Mouse (Mus musculus) lung, postnatal 36 days (tissue): ENCODE measurements around the gene Dstyk.
A peak's percentile ranks its signal among the peaks of the same experiment; 100 is the strongest.

Source experiments
- DNase-seq: peaks from one replicate; pipeline ENCODE4 v3.0.0; 2022; ENCODE audit warnings: mixed read lengths

Gene Dstyk

DNA sequence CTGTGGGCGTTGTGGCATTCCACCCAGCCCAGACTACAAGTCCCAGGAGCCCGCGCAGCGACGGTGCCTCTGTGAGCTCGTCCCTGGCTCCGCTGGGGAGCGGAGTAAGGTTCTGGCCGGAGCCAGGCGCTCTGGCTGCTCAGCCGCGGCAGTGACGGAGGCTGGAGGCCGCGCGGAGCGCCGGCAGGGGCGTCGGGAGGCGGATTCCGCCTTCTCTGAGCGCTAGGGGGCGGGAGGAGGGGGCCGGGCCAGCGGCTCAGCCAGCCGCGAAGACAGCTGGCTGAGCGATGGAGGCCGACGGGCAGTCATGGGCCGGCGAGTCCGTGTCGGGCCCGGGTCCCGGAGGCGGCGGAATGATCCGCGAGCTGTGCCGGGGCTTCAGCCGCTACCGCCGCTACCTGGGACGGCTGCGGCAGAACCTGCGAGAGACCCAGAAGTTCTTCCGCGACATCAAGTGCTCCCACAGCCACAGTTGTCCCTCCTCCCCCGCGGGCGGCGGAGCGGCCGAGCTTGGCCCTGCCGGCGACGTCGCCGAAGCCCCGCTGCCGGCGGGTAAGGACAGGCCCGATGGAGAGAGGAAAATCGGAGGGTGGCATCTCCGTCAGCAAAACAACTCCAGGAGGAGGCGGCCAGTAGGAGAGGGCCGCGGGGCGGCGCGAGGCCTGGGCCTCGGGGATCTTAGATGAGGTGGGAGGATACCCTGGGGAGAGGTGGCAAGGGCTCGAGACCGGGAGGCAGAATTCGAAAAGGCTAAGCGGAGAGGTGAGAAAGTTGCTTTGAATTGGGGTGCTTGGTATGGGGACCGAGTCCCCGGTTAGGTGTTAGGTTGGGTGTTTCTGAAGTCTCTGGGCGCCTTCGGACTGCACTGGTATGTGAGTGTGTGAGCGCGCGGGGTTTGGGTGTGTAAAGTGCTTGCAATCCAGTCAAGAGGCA is at the start of gene Dstyk:
Dstyk (plus strand) TSS at position 237 of the 933 bp plus-strand sequence.
- peak; percentile 96 for DNase-seq

DNA sequence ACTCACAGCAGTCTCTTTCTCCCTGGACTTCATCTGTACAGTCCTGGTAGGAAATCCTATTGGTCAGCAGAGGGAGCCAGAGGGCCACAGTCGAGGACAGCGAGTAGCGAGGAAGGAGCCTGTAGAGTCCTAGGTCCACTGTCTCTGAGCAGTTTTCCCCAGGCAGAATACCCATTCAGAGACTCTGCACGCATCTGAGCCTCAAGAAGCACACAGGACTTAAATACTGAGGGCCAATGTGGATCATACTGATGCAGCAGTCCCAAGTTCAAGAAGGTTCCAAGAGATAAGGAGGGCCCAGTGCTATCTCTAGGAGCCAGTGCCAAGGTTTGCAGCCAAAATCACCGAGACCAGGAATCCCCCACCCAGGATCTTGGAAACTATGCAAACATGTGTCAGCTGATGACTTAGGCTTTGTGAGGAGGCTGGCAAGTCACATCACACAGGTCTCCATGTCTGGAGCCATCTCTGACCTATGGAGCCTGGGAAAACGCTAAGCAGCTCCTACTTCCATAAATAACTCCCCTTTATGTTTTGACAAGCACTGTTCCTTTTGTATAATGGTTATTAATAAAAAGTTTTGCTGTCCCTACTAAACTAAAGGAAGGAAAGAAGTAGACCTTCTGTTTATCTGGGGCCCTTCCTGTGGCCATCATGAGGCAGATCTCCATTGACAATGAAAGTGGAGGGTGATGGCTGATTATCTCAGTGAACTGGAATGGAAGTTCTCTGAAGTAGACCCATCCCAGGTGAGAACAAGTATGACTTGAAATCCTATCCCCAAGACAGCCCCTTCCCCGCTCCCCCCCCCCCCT is 49.5 kb upstream of the Dstyk start:
- DNase-seq: peak; percentile 96

GRCm38 (mm10) chr1:132370681-132371173 is 46.6 kb upstream of the Dstyk start:
- peak; percentile 71 for DNase-seq

GRCm38 (mm10) chr1:132371298-132372081 is 45.9 kb upstream of the Dstyk start:
- DNase-seq: peak; percentile 57

GRCm38 (mm10) chr1:132372354-132372753 is 45.0 kb upstream of the Dstyk start:
- no peak for DNase-seq

GRCm38 (mm10) chr1:132372896-132373534 is 44.3 kb upstream of the Dstyk start:
- no peak for DNase-seq

- DNase-seq: peak; percentile 88
These were observed 43.0 kb upstream of the Dstyk start for GRCm38 (mm10) chr1:132374140-132374872.

GRCm38 (mm10) chr1:132374873-132375244 is 42.5 kb upstream of the Dstyk start:
- DNase-seq: no peak

DNA sequence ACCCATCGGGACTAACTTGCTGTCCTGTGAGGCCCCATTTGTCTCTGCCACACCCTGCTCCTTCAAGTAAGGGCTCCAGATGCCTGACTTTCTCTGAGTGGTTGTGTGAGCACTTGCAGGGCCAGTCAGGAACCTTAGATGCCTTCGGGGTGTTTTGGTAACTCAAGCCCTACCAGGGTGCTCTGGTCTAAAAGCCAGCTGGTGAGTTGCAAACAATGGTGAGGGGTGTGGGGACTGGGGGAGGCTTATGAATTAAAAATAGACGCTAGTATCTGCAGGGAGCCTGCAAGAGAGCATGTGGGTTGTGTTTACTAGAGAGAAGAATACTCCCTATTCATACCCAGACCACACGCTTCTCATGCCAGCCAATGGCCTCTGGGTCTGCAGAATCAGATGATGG is 42.1 kb upstream of the Dstyk start:
- DNase-seq: no peak

- no peak for DNase-seq
These were observed 40.9 kb upstream of the Dstyk start for GRCm38 (mm10) chr1:132376211-132377054.

DNA sequence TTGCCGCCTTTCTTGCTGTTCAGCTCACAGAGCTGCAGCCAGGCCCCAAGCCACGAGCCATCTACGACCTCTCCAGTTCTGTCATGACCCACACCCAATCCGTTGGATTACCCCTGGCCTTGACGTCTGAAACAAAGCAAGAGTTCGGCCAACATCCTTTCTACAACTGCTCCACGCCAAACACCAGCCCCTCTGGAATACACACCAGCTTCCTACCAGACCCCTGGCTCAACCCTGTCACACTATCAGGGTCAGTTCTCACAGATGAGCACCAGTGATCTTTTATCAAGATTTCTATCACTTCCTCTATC is 40.3 kb upstream of the Dstyk start:
- peak; percentile 76 for DNase-seq

DNA sequence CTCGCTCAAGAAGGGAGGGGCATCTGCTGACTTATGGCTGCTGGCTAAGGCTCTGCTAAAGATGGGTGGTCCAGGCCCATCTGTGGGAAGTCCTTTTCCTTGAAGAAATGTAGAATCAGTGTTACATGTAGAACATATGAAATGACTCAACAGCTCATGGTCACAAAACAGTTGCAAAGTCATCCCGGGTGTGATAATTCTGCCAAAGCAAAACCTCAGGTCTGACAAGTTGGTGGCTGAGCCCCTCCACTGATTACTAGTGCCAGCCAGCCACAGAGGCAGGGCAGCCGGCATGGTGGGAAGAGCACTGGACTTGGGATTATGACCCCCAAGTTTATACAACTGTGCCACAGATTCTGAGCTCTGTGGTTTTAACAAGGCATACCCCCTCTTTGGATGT is 39.5 kb upstream of the Dstyk start:
- DNase-seq: no peak

DNA sequence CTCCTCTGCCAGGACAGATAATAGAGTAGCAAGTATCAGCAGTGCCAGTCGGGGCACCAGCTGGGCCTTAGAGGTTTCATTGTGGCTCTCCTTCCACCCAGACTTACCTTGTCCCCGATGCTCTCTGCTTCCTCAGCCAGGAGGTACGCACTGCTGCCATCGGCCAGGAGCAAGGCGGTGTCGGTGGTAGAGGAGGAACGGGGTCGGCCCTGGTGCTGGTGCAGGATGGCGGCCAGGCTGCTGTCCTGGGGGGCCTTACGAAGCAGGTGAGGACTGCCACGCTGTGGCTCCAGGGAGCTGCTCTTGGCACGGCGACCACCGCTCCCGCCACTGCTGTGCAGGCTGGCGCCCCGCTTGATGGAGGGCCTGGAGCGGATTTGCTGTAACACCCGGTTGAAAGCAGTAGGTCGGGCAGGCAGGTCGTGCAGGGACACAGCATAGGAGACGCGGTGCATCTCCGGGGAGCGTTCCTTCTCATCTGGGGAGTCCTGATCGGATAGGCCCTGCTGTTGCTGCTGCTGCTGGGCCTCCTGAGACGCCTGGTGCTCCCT is 36.7 kb upstream of the Dstyk start:
- no peak for DNase-seq

DNA sequence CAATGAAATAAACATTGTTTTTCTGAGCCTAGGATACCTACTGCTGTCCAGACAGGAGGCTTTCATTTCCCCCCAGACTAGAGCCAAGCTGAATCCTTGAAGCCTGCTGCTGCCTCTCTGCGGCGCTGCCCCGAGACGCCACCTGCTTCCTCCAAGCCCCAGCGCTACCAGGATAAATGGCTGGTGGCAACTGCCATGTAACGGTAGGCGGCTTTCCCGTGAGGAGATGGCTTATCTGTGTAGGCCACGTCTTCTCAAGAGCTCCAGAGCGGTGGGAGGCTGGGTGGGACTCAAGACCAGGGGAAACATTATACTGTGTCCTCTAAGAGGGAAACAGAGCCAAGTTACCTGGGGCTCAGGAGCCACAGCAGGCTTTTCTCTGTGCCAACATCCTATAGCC is 35.4 kb upstream of the Dstyk start:
- no peak for DNase-seq

DNA sequence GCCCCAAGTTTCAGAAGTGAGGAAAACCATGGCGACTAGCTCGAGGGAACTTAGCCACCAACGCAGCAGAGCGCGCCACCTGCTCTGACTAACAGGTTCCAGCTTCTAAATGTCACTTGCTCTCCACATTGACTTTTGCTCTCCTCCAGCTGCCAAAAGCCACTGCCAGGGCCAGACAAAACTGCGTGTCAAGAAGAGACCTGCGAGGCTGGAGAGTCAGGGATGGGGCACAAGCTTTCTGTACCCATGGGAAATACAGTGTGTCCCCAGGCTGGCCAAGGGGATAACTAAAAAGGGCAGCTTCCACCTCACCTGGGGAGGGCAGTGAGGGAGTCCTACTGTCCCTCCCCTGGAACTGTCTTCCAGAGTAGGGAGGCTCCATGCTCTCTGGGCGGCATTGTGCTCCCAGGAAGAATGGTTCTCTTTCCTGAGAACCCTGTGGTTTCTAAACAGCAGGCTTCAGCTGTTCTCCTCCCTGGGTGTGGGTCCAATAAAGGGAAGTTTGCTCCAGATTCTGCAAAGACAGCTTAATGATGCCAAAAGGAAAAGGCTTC is 33.3 kb upstream of the Dstyk start:
- DNase-seq: peak; percentile 80

- no peak for DNase-seq
These were observed 32.1 kb upstream of the Dstyk start for GRCm38 (mm10) chr1:132385266-132385665.

- no peak for DNase-seq
These were observed 31.6 kb upstream of the Dstyk start for GRCm38 (mm10) chr1:132385711-132386110.

GRCm38 (mm10) chr1:132386266-132386665 is 31.1 kb upstream of the Dstyk start:
- no peak for DNase-seq

DNA sequence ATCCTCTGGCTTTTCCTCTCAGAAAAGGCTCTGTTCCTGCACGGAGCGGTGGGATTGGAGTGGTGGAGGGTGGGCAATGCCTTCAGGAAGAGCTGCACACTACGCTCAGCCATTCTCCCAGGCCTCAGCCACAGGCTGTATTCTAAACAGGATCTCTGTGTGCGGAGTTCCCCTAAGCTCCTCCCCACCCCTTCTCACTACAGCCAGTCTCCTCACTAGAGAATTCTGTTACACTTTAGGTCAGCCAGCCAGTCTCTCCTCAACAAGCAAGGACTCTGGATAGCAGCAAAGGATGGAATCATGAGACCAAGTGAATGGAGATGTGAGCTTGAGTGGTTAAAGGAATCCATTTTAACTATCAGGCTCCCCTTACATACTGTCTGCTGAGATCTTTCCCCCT is 29.4 kb upstream of the Dstyk start:
- DNase-seq: peak; percentile 73
